Mouse (Mus musculus) midbrain, postnatal 0 days (tissue): ENCODE data around the gene Scamp3. TPM values are rescaled to one million over a fixed set of nuclear protein-coding genes. Genes with fewer than 3 reads are reported as not detected.

Experiments
- ATAC-seq: fragments of 200-750 bp; cut with Nextera tagmentation; 2 replicates; pipeline ENCODE4 v1.8.0; 2017; ENCODE audit warnings: moderate number of reproducible peaks, mild to moderate bottlenecking, moderate TSS enrichment, moderate library complexity; ENCODE audit not compliant: low FRiP score
- DNase-seq: peaks from one replicate; pipeline ENCODE4 v3.0.0-alpha.2; 2015; ENCODE audit warnings: low spot score
- H3K27ac ChIP-seq: fragments of 300-500 bp; sonication (generic); 2 replicates; pipeline ENCODE4 v1.5.1; 2014; ENCODE audit warnings: low read depth, mild to moderate bottlenecking, low read length, mixed read lengths
- H3K27me3 ChIP-seq: fragments of 300-500 bp; sonication (generic); 2 replicates; pipeline ENCODE4 v1.6.1; 2014; ENCODE audit warnings: low read length, control low read depth, mixed read lengths; ENCODE audit not compliant: insufficient read depth
- H3K36me3 ChIP-seq: fragments of 300-500 bp; sonication (generic); 2 replicates; pipeline ENCODE4 v1.6.1; 2014; ENCODE audit warnings: low read length, control low read depth, mixed read lengths; ENCODE audit not compliant: insufficient read depth
- H3K4me1 ChIP-seq: fragments of 300-500 bp; sonication (generic); 2 replicates; pipeline ENCODE4 v1.6.1; 2014; ENCODE audit warnings: mild to moderate bottlenecking, control low read depth, antibody characterized with exemption, low read length, mixed read lengths; ENCODE audit not compliant: insufficient read depth
- H3K4me2 ChIP-seq: fragments of 300-500 bp; sonication (generic); 2 replicates; pipeline ENCODE4 v1.6.1; 2014; ENCODE audit warnings: low read depth, mild to moderate bottlenecking, low read length, mixed read lengths; ENCODE audit not compliant: poor library complexity, severe bottlenecking
- H3K4me3 ChIP-seq: fragments of 300-500 bp; sonication (generic); 2 replicates; pipeline ENCODE4 v1.5.1; 2014; ENCODE audit warnings: low read depth, mild to moderate bottlenecking, low read length, moderate library complexity
- H3K9ac ChIP-seq: fragments of 300-500 bp; sonication (generic); replicated peaks from 2 replicates; pipeline ENCODE4 v1.6.1; 2014; ENCODE audit warnings: mild to moderate bottlenecking, low read length, moderate library complexity, mixed read lengths; ENCODE audit not compliant: poor library complexity, severe bottlenecking
- H3K9me3 ChIP-seq: fragments of 300-500 bp; sonication (generic); 2 replicates; pipeline ENCODE4 v1.6.1; 2016; ENCODE audit warnings: low read length, control low read depth
- CTCF ChIP-seq: IDR thresholded peaks from 2 replicates; pipeline ENCODE4 v1.5.1; 2016; ENCODE audit warnings: antibody characterized with exemption, mild to moderate bottlenecking
- WGBS: fragments of 180-500 bp; shearing (Covaris S2); extraction: QIAGEN DNeasy Blood & Tissue Kit; methylation state at CpG from one replicate; pipeline ENCODE4 v1.1.7; 2014; 5-methylcytosine and 5-hydroxymethylcytosine counted together
- polyA plus RNA-seq: library from polyadenylated mRNA; unstranded; fragments of >200 nt; fragmentation: Nextera tagmentation; extraction: Ambion mirVana; gene quantifications from 2 replicates; pipeline ENCODE4 v1.2.1, GENCODE M21; 2015
- total RNA-seq: library from RNA; depleted of rRNA; stranded (reverse); fragments of >200 nt; gene quantifications from 2 replicates; pipeline ENCODE4 v1.2.3, GENCODE M21; 2014

Gene Scamp3
- total and polyA plus RNA-seq, 2 experiments from 2014 or later = 84.8 to 151 TPM

GRCm38 (mm10) chr3:89133752-89134151 lies 43.5 kb upstream of the Scamp3 start:
- ATAC-seq = no peak
- Histone ChIP-seq H3K9me3 (no peaks in the 10 kb centered on the region), H3K9ac (no peak overlapping the region), H3K4me3 (no peak overlapping the region), H3K4me2 (no peak overlapping the region), H3K27me3 (no peaks in the 10 kb centered on the region), H3K27ac (no peak overlapping the region), H3K4me1 (0 out of 2 replicates have a peak, but pooled peaks cover 2% of the 10 kb centered on the region), H3K36me3 (no peaks in the 10 kb centered on the region)
- no peak for DNase-seq
- 89% methylated on average over 1 of the region's 1 CpGs for WGBS
- TF ChIP-seq CTCF = no peak

- H3K27ac ChIP-seq = no peak within 1 kb of the TSS
- no peak for ATAC-seq
- H3K4me3 ChIP-seq = no peak within 1 kb of the TSS
- 0 out of 2 replicates have a peak, but pooled peaks cover 2% of the 10 kb centered on the region for H3K4me1 ChIP-seq
- H3K27me3 ChIP-seq = no peaks in the 10 kb centered on the region
- DNase-seq = no peak
- no peak within 1 kb of the TSS for H3K9ac ChIP-seq
- no peak within 1 kb of the TSS for H3K4me2 ChIP-seq
- H3K36me3 ChIP-seq = no peaks in the 10 kb centered on the region
- no peak for TF ChIP-seq CTCF
- H3K9me3 ChIP-seq = no peaks in the 10 kb centered on the region
- 58% methylated on average over 3 of the region's 3 CpGs for WGBS
Measured at GRCm38 (mm10) chr3:89135958-89136357, 41.3 kb upstream of the Scamp3 start, which contains the start of gene Pklr. Gene Pklr, plus strand, starts transcription at chr3:89136142.

GRCm38 (mm10) chr3:89136365-89136764 lies 40.9 kb upstream of the Scamp3 start:
- TF ChIP-seq CTCF = peak; percentile 18; the same call in 1 of the 2 replicates
- 0 out of 2 replicates have a peak, but pooled peaks cover 2% of the 10 kb centered on the region for H3K4me1 ChIP-seq
- no peak overlapping the region for H3K9ac ChIP-seq
- H3K27ac ChIP-seq = no peak overlapping the region
- ATAC-seq (no peak), DNase-seq (no peak)
- no peaks in the 10 kb centered on the region for H3K27me3 ChIP-seq
- no peaks in the 10 kb centered on the region for H3K36me3 ChIP-seq
- 51% methylated on average over 9 of the region's 9 CpGs for WGBS
- no peak overlapping the region for H3K4me2 ChIP-seq
- no peak overlapping the region for H3K4me3 ChIP-seq
- no peaks in the 10 kb centered on the region for H3K9me3 ChIP-seq

GRCm38 (mm10) chr3:89144821-89145220 lies 32.5 kb upstream of the Scamp3 start:
- Histone ChIP-seq H3K4me3 (no peak overlapping the region), H3K27me3 (no peaks in the 10 kb centered on the region), H3K4me1 (no peaks in the 10 kb centered on the region), H3K9me3 (no peaks in the 10 kb centered on the region), H3K36me3 (no peaks in the 10 kb centered on the region), H3K27ac (no peak overlapping the region), H3K9ac (no peak overlapping the region), H3K4me2 (no peak overlapping the region)
- no peak for TF ChIP-seq CTCF
- 85% methylated on average over 10 of the region's 10 CpGs for WGBS
- no peak for DNase-seq
- ATAC-seq = no peak

- H3K27me3 ChIP-seq = no peaks in the 10 kb centered on the region
- H3K27ac ChIP-seq = no peak overlapping the region
- H3K9me3 ChIP-seq = no peaks in the 10 kb centered on the region
- H3K36me3 ChIP-seq = peaks cover 4% of the 10 kb centered on the region
- no peak overlapping the region for H3K9ac ChIP-seq
- ATAC-seq (no peak), DNase-seq (no peak)
- H3K4me3 ChIP-seq = no peak overlapping the region
- H3K4me2 ChIP-seq = no peak overlapping the region
- no peaks in the 10 kb centered on the region for H3K4me1 ChIP-seq
- TF ChIP-seq CTCF = no peak
- WGBS = 24% methylated on average over 8 of the region's 8 CpGs
Measured at GRCm38 (mm10) chr3:89145566-89145965, 31.7 kb upstream of the Scamp3 start.

GRCm38 (mm10) chr3:89147101-89147978 lies 29.9 kb upstream of the Scamp3 start:
- no peaks in the 10 kb centered on the region for H3K9me3 ChIP-seq
- H3K27me3 ChIP-seq = no peaks in the 10 kb centered on the region
- TF ChIP-seq CTCF = peak; percentile 25; the same call in 1 of the 2 replicates
- no peak overlapping the region for H3K4me3 ChIP-seq
- H3K27ac ChIP-seq = no peak overlapping the region
- no peaks in the 10 kb centered on the region for H3K4me1 ChIP-seq
- no peak overlapping the region for H3K4me2 ChIP-seq
- WGBS = 28% methylated on average over 26 of the region's 26 CpGs
- DNase-seq = no peak
- no peak for ATAC-seq
- peaks cover 12% of the 10 kb centered on the region for H3K36me3 ChIP-seq
- H3K9ac ChIP-seq = no peak overlapping the region
